Mouse (Mus musculus): ENCODE results near the gene Gckr.

DNA sequence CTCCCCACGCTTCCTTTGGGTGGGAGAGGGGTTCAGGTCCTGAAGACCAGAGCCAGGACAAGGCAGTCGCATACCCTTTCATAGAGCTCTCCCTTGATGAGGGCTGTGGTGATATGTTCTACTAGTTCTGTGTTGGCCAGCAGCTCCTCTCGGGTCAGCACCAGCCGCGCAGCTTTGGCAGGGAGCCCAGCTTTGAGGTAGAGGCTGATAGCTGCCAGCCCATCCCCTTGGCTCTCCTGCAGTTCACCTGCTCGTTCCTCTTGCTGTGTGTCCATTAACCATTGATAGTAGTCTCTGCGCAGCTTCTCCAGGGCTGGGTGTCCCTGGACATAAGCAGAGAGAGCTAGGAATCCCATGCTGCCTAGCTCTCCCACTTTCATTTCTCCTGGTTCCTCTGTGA is 31.1 kb upstream of the Gckr start:
- no peak for TF ChIP-seq CTCF (IDR thresholded peaks at IDR 0.05; ENCODE audit: control insufficient read depth, insufficient read depth, low read length)
- TF ChIP-seq POLR2A (IDR thresholded peaks at IDR 0.05; ENCODE audit: borderline replicate concordance, control insufficient read depth, low read depth, low read length) = no peak

Measured in bone marrow, adult 2 months (tissue).